Mouse (Mus musculus): Measurements from ENCODE around the gene Atp2b1.

DNA sequence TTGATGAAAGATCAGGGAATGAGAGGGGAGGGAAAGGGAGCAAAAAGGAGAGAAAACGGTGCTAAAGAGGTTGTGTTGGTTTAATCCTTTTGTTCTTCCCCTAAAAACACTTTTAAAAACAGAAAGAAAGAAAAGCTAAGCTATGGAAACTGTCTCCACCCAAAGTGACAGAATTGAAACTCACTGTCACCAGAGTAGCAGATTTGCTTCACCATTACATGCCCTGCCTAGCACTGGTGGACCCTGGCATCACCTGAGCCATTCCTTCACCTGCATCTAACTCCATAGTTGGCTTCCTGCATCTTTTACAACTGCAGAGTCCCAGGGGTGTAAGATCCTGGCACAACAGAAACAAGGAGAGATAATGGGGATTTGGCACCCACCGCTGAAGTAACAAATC, 35.6 kb upstream of the Atp2b1 start:
- TF ChIP-seq POLR2A (IDR thresholded peaks at IDR 0.05; ENCODE audit: borderline replicate concordance, insufficient read depth, low read length) (no peak), CTCF (IDR thresholded peaks at IDR 0.05; ENCODE audit: borderline replicate concordance, insufficient read depth, low read depth, low read length) (no peak)

Measured in cerebellum, adult 2 months (tissue).